Mouse (Mus musculus) myocyte (in vitro differentiated cells): ENCODE data around the gene Prrc2c. TPM values are rescaled to one million over a fixed set of nuclear protein-coding genes. Genes with fewer than 3 reads are reported as not detected.

Experiments used
- H3K27me3 ChIP-seq: one replicate; pipeline ENCODE4 v1.6.1; 2011; ENCODE audit not compliant: control insufficient read depth, insufficient read depth, insufficient read length
- H3K36me3 ChIP-seq: one replicate; pipeline ENCODE4 v1.6.1; 2011; ENCODE audit not compliant: control insufficient read depth, insufficient read depth
- H3K4me2 ChIP-seq: one replicate; pipeline ENCODE4 v1.6.1; 2011; ENCODE audit warnings: low read depth, control low read depth
- H3K4me3 ChIP-seq: one replicate; pipeline ENCODE4 v1.5.1; 2011; ENCODE audit warnings: mild to moderate bottlenecking, control low read depth, moderate library complexity
- H3K79me2 ChIP-seq: one replicate; pipeline ENCODE4 v1.6.1; 2011; ENCODE audit not compliant: control insufficient read depth, insufficient read depth
- H3ac ChIP-seq: one replicate; pipeline ENCODE4 v1.6.1; 2011; ENCODE audit not compliant: control insufficient read depth, insufficient read length
- CEBPB ChIP-seq: IDR thresholded peaks from 2 replicates; pipeline ENCODE4 v1.6.1; 2011; ENCODE audit warnings: mild to moderate bottlenecking, moderate library complexity; ENCODE audit not compliant: poor library complexity, insufficient read depth, severe bottlenecking
- E2F4 ChIP-seq: IDR thresholded peaks from one replicate; pipeline ENCODE4 v1.6.1; 2011; ENCODE audit warnings: mild to moderate bottlenecking, control low read depth, moderate library complexity; ENCODE audit not compliant: insufficient read depth
- MAX ChIP-seq: IDR thresholded peaks from one replicate; pipeline ENCODE4 v1.6.1; 2011; ENCODE audit warnings: low read depth, mild to moderate bottlenecking, control low read depth
- MYOD1 ChIP-seq, 3 experiments: IDR thresholded peaks; one replicate each; pipeline ENCODE4 v1.6.1; 2011; ENCODE audit warnings: control low read depth in 2 of 3, low read depth in 2 of 3, mild to moderate bottlenecking in 2 of 3, moderate library complexity in 1 of 3; ENCODE audit not compliant: insufficient read length in 2 of 3, control insufficient read depth in 1 of 3
- MYOG ChIP-seq, 3 experiments: IDR thresholded peaks; one replicate each; pipeline ENCODE4 v1.6.1; 2011; ENCODE audit warnings: control low read depth in 2 of 3, low read depth in 2 of 3, mild to moderate bottlenecking in 2 of 3; ENCODE audit not compliant: insufficient read length in 2 of 3, control insufficient read depth in 1 of 3, insufficient read depth in 1 of 3
- POLR2A ChIP-seq: IDR thresholded peaks from one replicate; pipeline ENCODE4 v1.6.1; 2011; ENCODE audit warnings: low read depth, mild to moderate bottlenecking, control low read depth, moderate library complexity; ENCODE audit not compliant: insufficient read length
- POLR2AphosphoS2 ChIP-seq: IDR thresholded peaks from one replicate; pipeline ENCODE4 v1.6.1; 2011; ENCODE audit warnings: low read depth, control low read depth; ENCODE audit not compliant: insufficient read length
- REST ChIP-seq: IDR thresholded peaks from one replicate; pipeline ENCODE4 v1.6.1; 2011; ENCODE audit warnings: mild to moderate bottlenecking, control low read depth, moderate library complexity; ENCODE audit not compliant: insufficient read depth, insufficient read length
- SRF ChIP-seq: IDR thresholded peaks from one replicate; pipeline ENCODE4 v1.6.1; 2011; ENCODE audit warnings: low read depth; ENCODE audit not compliant: control insufficient read depth, insufficient read length
- TCF12 ChIP-seq: IDR thresholded peaks from one replicate; pipeline ENCODE4 v1.6.1; 2011; ENCODE audit warnings: mild to moderate bottlenecking, control low read depth; ENCODE audit not compliant: poor library complexity, insufficient read depth, severe bottlenecking
- TCF3 ChIP-seq: IDR thresholded peaks from one replicate; pipeline ENCODE4 v1.6.1; 2011; ENCODE audit warnings: low read depth, control low read depth; ENCODE audit not compliant: insufficient read length
- USF1 ChIP-seq: IDR thresholded peaks from one replicate; pipeline ENCODE4 v1.6.1; 2011; ENCODE audit warnings: low read depth, mild to moderate bottlenecking, control low read depth, moderate library complexity
- polyA plus RNA-seq: library from polyadenylated mRNA; unstranded; fragments of >200 nt; fragmentation: generic; extraction: Trizol; gene quantifications from one replicate; pipeline ENCODE4 v1.2.1, GENCODE M21; 2012; ENCODE audit warnings: missing spikeins

The Prrc2c gene
- polyA plus RNA-seq, 1 experiment: 24.1 TPM

GRCm38 (mm10) chr1:162739831-162740394, 443 bp downstream of the Prrc2c start:
- TF ChIP-seq MYOD1 (IDR thresholded peaks at IDR 0.05; ENCODE audit: control insufficient read depth in 1 of 3, insufficient read length in 2 of 3, low read depth in 2 of 3) (peak in 1 of 3 experiments; percentile 6), TCF12 (no peak), MAX (no peak), POLR2A (no peak), USF1 (no peak), MYOG (IDR thresholded peaks at IDR 0.05; ENCODE audit: control insufficient read depth in 1 of 3, insufficient read depth in 1 of 3, insufficient read length in 2 of 3, low read depth in 2 of 3) (peak in 1 of 3 experiments; percentile 15), E2F4 (no peak), CEBPB (no peak), POLR2AphosphoS2 (peak; percentile 15), TCF3 (no peak), SRF (no peak), REST (no peak)
- Histone ChIP-seq H3K4me3 (peak overlapping the region; percentile 94), H3ac (peak overlapping the region; percentile 72), H3K36me3 (no peaks in the 10 kb centered on the region), H3K27me3 (no peaks in the 10 kb centered on the region), H3K4me2 (peak overlapping the region; percentile 97), H3K79me2 (peaks cover 54% of the 10 kb centered on the region)

GRCm38 (mm10) chr1:162739406-162739805, 950 bp downstream of the Prrc2c start:
- Histone ChIP-seq H3K79me2 (peaks cover 59% of the 10 kb centered on the region), H3K36me3 (no peaks in the 10 kb centered on the region), H3K4me3 (peak overlapping the region; percentile 94), H3K4me2 (peak overlapping the region; percentile 97), H3ac (peak overlapping the region; percentile 72), H3K27me3 (no peaks in the 10 kb centered on the region)
- TF ChIP-seq POLR2AphosphoS2 (no peak), POLR2A (no peak), MYOG (IDR thresholded peaks at IDR 0.05; ENCODE audit: control insufficient read depth in 1 of 3, insufficient read depth in 1 of 3, insufficient read length in 2 of 3, low read depth in 2 of 3) (no peak), MYOD1 (IDR thresholded peaks at IDR 0.05; ENCODE audit: control insufficient read depth in 1 of 3, insufficient read length in 2 of 3, low read depth in 2 of 3) (no peak), CEBPB (no peak), E2F4 (no peak)

- Histone ChIP-seq H3K4me3 (peak overlapping the region; percentile 94), H3K4me2 (peak overlapping the region; percentile 97), H3K27me3 (no peaks in the 10 kb centered on the region), H3K36me3 (no peaks in the 10 kb centered on the region), H3ac (no peak overlapping the region), H3K79me2 (peaks cover 68% of the 10 kb centered on the region)
- no peak for TF ChIP-seq MYOD1 (IDR thresholded peaks at IDR 0.05; ENCODE audit: control insufficient read depth in 1 of 3, insufficient read length in 2 of 3, low read depth in 2 of 3)
- no peak for TF ChIP-seq E2F4
- TF ChIP-seq MYOG (IDR thresholded peaks at IDR 0.05; ENCODE audit: control insufficient read depth in 1 of 3, insufficient read depth in 1 of 3, insufficient read length in 2 of 3, low read depth in 2 of 3): no peak
- no peak for TF ChIP-seq TCF12
- no peak for TF ChIP-seq MAX
- TF ChIP-seq POLR2A: no peak
- no peak for TF ChIP-seq POLR2AphosphoS2
- no peak for TF ChIP-seq TCF3
- no peak for TF ChIP-seq CEBPB
- TF ChIP-seq USF1: no peak
- no peak for TF ChIP-seq REST
- no peak for TF ChIP-seq SRF
These were observed 1.9 kb downstream of the Prrc2c start for GRCm38 (mm10) chr1:162738472-162738871.

GRCm38 (mm10) chr1:162735084-162735483, 5.3 kb downstream of the Prrc2c start:
- Histone ChIP-seq H3K27me3 (no peaks in the 10 kb centered on the region), H3K4me2 (no peak overlapping the region), H3K4me3 (no peak overlapping the region), H3K36me3 (no peaks in the 10 kb centered on the region), H3ac (no peak overlapping the region), H3K79me2 (peaks cover 100% of the 10 kb centered on the region)
- TF ChIP-seq POLR2AphosphoS2 (no peak), USF1 (no peak), REST (no peak), TCF3 (no peak), TCF12 (no peak), MAX (no peak), MYOG (IDR thresholded peaks at IDR 0.05; ENCODE audit: control insufficient read depth in 1 of 3, insufficient read depth in 1 of 3, insufficient read length in 2 of 3, low read depth in 2 of 3) (no peak), POLR2A (no peak), E2F4 (no peak), CEBPB (no peak), SRF (no peak), MYOD1 (IDR thresholded peaks at IDR 0.05; ENCODE audit: control insufficient read depth in 1 of 3, insufficient read length in 2 of 3, low read depth in 2 of 3) (no peak)

- Histone ChIP-seq H3K4me3 (no peak overlapping the region), H3K79me2 (peaks cover 100% of the 10 kb centered on the region), H3K27me3 (no peaks in the 10 kb centered on the region), H3K36me3 (no peaks in the 10 kb centered on the region), H3K4me2 (no peak overlapping the region), H3ac (no peak overlapping the region)
- no peak for TF ChIP-seq MYOG (IDR thresholded peaks at IDR 0.05; ENCODE audit: control insufficient read depth in 1 of 3, insufficient read depth in 1 of 3, insufficient read length in 2 of 3, low read depth in 2 of 3)
- no peak for TF ChIP-seq SRF
These were observed 6.1 kb downstream of the Prrc2c start for GRCm38 (mm10) chr1:162734283-162734682.
